Mouse (Mus musculus) urinary bladder, postnatal 10 days (tissue): ENCODE results near the gene Rdh14.

Experiments
- DNase-seq: peaks from one replicate; pipeline ENCODE4 v3.0.0; 2022; ENCODE audit warnings: low spot score

The Rdh14 gene

GRCm38 (mm10) chr12:10390671-10391441, at the start of gene Rdh14:
Rdh14 (plus strand) TSS chr12:10390772.
- DNase-seq: peak; percentile 88

GRCm38 (mm10) chr12:10350706-10351105, 39.9 kb upstream of the Rdh14 start:
- DNase-seq: no peak

GRCm38 (mm10) chr12:10357756-10358155, 32.8 kb upstream of the Rdh14 start:
- DNase-seq: no peak

- DNase-seq: no peak
Observed at GRCm38 (mm10) chr12:10369673-10370072, 20.9 kb upstream of the Rdh14 start, which contains the start of gene Nt5c1b. Nt5c1b (plus strand) TSS chr12:10369973.

GRCm38 (mm10) chr12:10400788-10401187, 10.2 kb downstream of the Rdh14 start:
- no peak for DNase-seq

- no peak for DNase-seq
Observed at GRCm38 (mm10) chr12:10402421-10403115, 12.0 kb downstream of the Rdh14 start.

- DNase-seq: no peak
Observed at GRCm38 (mm10) chr12:10410511-10411179, 20.1 kb downstream of the Rdh14 start.

- DNase-seq: no peak
Observed at GRCm38 (mm10) chr12:10411453-10411852, 20.9 kb downstream of the Rdh14 start.

GRCm38 (mm10) chr12:10422347-10422746, 31.8 kb downstream of the Rdh14 start:
- DNase-seq: no peak

- DNase-seq: no peak
Observed at GRCm38 (mm10) chr12:10425982-10426863, 35.7 kb downstream of the Rdh14 start.

- no peak for DNase-seq
Observed at GRCm38 (mm10) chr12:10430999-10431398, 40.4 kb downstream of the Rdh14 start.

- peak; percentile 82 for DNase-seq
Observed at GRCm38 (mm10) chr12:10438054-10439001, 47.8 kb downstream of the Rdh14 start.

GRCm38 (mm10) chr12:10439483-10440235, 49.1 kb downstream of the Rdh14 start:
- no peak for DNase-seq
